Mouse (Mus musculus) gonadal fat pad, adult 2 months (tissue): ENCODE data around the gene Sipa1l2. TPM values are rescaled to one million over a fixed set of nuclear protein-coding genes. Genes with fewer than 3 reads are reported as not detected.

ENCODE experiments used
- DNase-seq: peaks from one replicate; pipeline ENCODE4 v3.0.0-alpha.2; 2012; ENCODE audit warnings: low read depth
- polyA plus RNA-seq: library from polyadenylated mRNA; depleted of rRNA; stranded (reverse); fragments of >200 nt; gene quantifications from 2 replicates; pipeline ENCODE4 v1.2.3, GENCODE M21; 2012; rRNA removed

Sipa1l2 gene
- polyA plus RNA-seq, 1 experiment: 8.9 TPM

- no peak for DNase-seq
Measured at GRCm38 (mm10) chr8:125368341-125369035, 201.1 kb downstream of the Sipa1l2 start.

Other genes starting within 250 kb of the Sipa1l2 start
- gene Map10, start 100.0 kb upstream of the Sipa1l2 start, polyA plus RNA-seq: 2.2 and 2.4 TPM in 2 replicates
- gene Ntpcr, start 160.2 kb upstream of the Sipa1l2 start, polyA plus RNA-seq: 34.2 and 35.3 TPM in 2 replicates